9 mouse cellular contexts compared by ENCODE assay signal in genomic region chr1:82586713-82587399, GRCm38 (mm10). TPM values are rescaled to one million over a fixed set of nuclear protein-coding genes. Genes with fewer than 3 reads are reported as not detected.
DNase-seq lines count a peak whose midpoint lies in the region; ATAC-seq and TF ChIP-seq lines count a peak whose summit lies in the region.
"Had no signal": no experiment of that assay in that cellular context is flagged by ENCODE, and none has a peak within 500 bp of the region (broad histone marks: within the 10 kb centered on the region; RNA-seq: fewer than 3 reads in every experiment).

TSS of gene Col4a4 (minus strand) at chr1:82586849.
TSS of gene Col4a3 (plus strand) at chr1:82586921.

- no peaks in the 10 kb centered on the region for H3K36me3 ChIP-seq in hindbrain, embryonic 13.5 days
- H3K36me3 ChIP-seq in limb, embryonic 15.5 days, result no peaks in the 10 kb centered on the region

- WGBS in hindbrain, embryonic 13.5 days, result 7% methylated on average over 34 of the region's 34 CpGs
- WGBS in limb, embryonic 15.5 days, result 3% methylated on average over 34 of the region's 34 CpGs

- TF ChIP-seq CTCF in gastrocnemius, adult 2 months (IDR thresholded peaks at IDR 0.05), result no peak

- intact Hi-C loops in gastrocnemius, adult 2 months (cut with DNase I), result no loop called here

- peak within 1 kb of the TSS; percentile 72 for H3K27ac ChIP-seq in gastrocnemius, adult 2 months
- H3K27ac ChIP-seq in hindbrain, embryonic 13.5 days, result no peak within 1 kb of the TSS
- no peak within 1 kb of the TSS for H3K27ac ChIP-seq in limb, embryonic 15.5 days

- DNase-seq in adrenal gland, adult (ENCODE audit: inconsistent age in 2 of 2, low spot score in 1 of 2), result peak; percentile 56 to 78
- DNase-seq in cerebellum, adult 8-10 months, result peak; percentile 34
- peak; percentile 71 for DNase-seq in gastrocnemius, adult 2 months
- DNase-seq in neural tube, embryonic 10.5 days (ENCODE audit: extremely low spot score, low spot score), result peak; percentile 27
- DNase-seq in spleen, postnatal 14 days (ENCODE audit: low spot score in 2 of 2), result no peak
- DNase-seq in T-cell, adult 2 months (ENCODE audit: low spot score), result no peak

- no peaks in the 10 kb centered on the region for H3K9me3 ChIP-seq in hindbrain, embryonic 13.5 days
- H3K9me3 ChIP-seq in limb, embryonic 15.5 days, result no peaks in the 10 kb centered on the region

- peak within 1 kb of the TSS; percentile 72 for H3K4me3 ChIP-seq in gastrocnemius, adult 2 months
- H3K4me3 ChIP-seq in hindbrain, embryonic 13.5 days, result peak within 1 kb of the TSS; percentile 33
- H3K4me3 ChIP-seq in limb, embryonic 15.5 days, result peak within 1 kb of the TSS; percentile 33

- H3K9ac ChIP-seq in hindbrain, embryonic 13.5 days, result peak within 1 kb of the TSS; percentile 53
- H3K9ac ChIP-seq in limb, embryonic 15.5 days, result 0 out of 2 replicates have a peak within 1 kb of the TSS, but pooled peaks have one; percentile 14

- peaks cover 29% of the 10 kb centered on the region for H3K27me3 ChIP-seq in hindbrain, embryonic 13.5 days
- peaks cover 21% of the 10 kb centered on the region for H3K27me3 ChIP-seq in limb, embryonic 15.5 days

- peak within 1 kb of the TSS; percentile 59 for H3K4me2 ChIP-seq in hindbrain, embryonic 13.5 days
- H3K4me2 ChIP-seq in limb, embryonic 15.5 days, result peak within 1 kb of the TSS; percentile 68

- peaks cover 12% of the 10 kb centered on the region for H3K4me1 ChIP-seq in hindbrain, embryonic 13.5 days (replicated peaks)
- peaks cover 9% of the 10 kb centered on the region for H3K4me1 ChIP-seq in limb, embryonic 15.5 days

- ATAC-seq in hindbrain, embryonic 13.5 days (ENCODE audit: low FRiP score), result 0 out of 2 replicates have a peak, but pooled peaks have one; percentile 36
- no peak for ATAC-seq in limb, embryonic 15.5 days (ENCODE audit: insufficient number of reproducible peaks, low FRiP score, low TSS enrichment, low read depth)

RNA-seq across cellular contexts. Expression of gene Col4a4, which starts in this region (rescaled TPM):
- 1 to 10 TPM; 1.1 to 1.6 TPM for total RNA-seq in gastrocnemius, adult 2 months (2021)
- 0.26 and 0.32 TPM in 2 replicates for polyA plus RNA-seq in hindbrain, embryonic 13.5 days (2015; fragmentation: Nextera tagmentation; extraction: Ambion mirVana)
- polyA plus RNA-seq in limb, embryonic 15.5 days (2015; fragmentation: Nextera tagmentation; extraction: Ambion mirVana), result 0.11 and 0.13 TPM in 2 replicates
- total RNA-seq: neutrophil, adult 5-6 weeks had no signal

RNA-seq across cellular contexts. Expression of gene Col4a3, which starts in this region (rescaled TPM):
- total RNA-seq in gastrocnemius, adult 2 months (2021), result 1 to 10 TPM in 1 of 2 experiments, under 1 TPM in 1; 0.67 to 1.2 TPM
- polyA plus RNA-seq in hindbrain, embryonic 13.5 days (2015; fragmentation: Nextera tagmentation; extraction: Ambion mirVana), result 0.23 and 0.25 TPM in 2 replicates
- 0.06 TPM in 2 replicates for polyA plus RNA-seq in limb, embryonic 15.5 days (2015; fragmentation: Nextera tagmentation; extraction: Ambion mirVana)
- total RNA-seq: neutrophil, adult 5-6 weeks had no signal

Comparison
In these comparisons a context has a peak if more than half of its experiments do, and no peak if none do; other contexts are left out.
1. Peak in ATAC-seq, H3K4me3 ChIP-seq, H3K9ac ChIP-seq and H3K4me2 ChIP-seq in hindbrain, embryonic 13.5 days; RNA of the genes that start here not detected or under 1 TPM.
2. DNase-seq: peak in adrenal gland, adult (2 of 2), cerebellum, adult 8-10 months (single experiment), gastrocnemius, adult 2 months (single experiment) and neural tube, embryonic 10.5 days (single experiment); none in spleen, postnatal 14 days (0 of 2) and T-cell, adult 2 months (single experiment).
3. Peak in every context shown above with its lines, with median percentiles within 50 percentile points of each other: H3K4me3 ChIP-seq.